Mouse (Mus musculus) erythroblast, embryonic 14.5 days (primary cell): ENCODE results near the gene Fv1.
"Not testable (repeated sequence)": the region's sequence is repeated elsewhere in the genome, so short reads cannot be mapped to it uniquely, and the experiment has no call there.

Source experiments
- GATA1 ChIP-seq: IDR thresholded peaks from 2 replicates; pipeline ENCODE4 v1.6.1; 2012; ENCODE audit warnings: low read length, inconsistent platforms, mixed read lengths
- TAL1 ChIP-seq: IDR thresholded peaks from 3 replicates; pipeline ENCODE4 v1.6.1; 2012; ENCODE audit warnings: low read length, inconsistent platforms, mixed read lengths

DNA sequence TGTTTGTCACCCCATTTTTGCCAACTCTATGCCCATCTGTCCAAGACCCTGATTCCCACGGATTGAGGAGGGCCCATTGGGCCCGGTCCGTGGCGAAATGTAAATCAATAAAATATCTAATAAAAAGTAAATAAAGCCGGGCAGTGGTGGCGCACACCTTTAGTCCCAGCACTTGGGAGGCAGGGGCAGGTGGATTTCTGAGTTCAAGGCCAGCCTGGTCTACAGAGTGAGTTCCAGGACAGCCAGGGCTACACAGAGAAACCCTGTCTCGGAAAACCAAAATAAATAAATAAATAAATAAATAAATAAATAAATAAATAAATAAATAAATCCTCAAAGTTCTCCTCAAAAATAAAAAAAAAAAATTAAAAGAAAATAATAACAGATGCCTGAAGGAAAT is 49.1 kb upstream of the Fv1 start:
- TF ChIP-seq GATA1, TAL1: not testable (repeated sequence)
